ENCODE assay signal across 8 mouse cellular contexts in genomic region chr13:6060229-6060845, GRCm38 (mm10).
DNase-seq lines count a peak whose midpoint lies in the region; ATAC-seq and TF ChIP-seq lines count a peak whose summit lies in the region.

No protein-coding gene starts in this region.

- no peak overlapping the region for H3K4me2 ChIP-seq in forebrain, embryonic 14.5 days (ENCODE audit: low read length)
- H3K4me2 ChIP-seq in midbrain, embryonic 14.5 days (ENCODE audit: low read length) = no peak overlapping the region
- H3K4me2 ChIP-seq in hindbrain, embryonic 11.5 days (replicated peaks; ENCODE audit: low read depth, low read length) = no peak overlapping the region

- H3K27ac ChIP-seq in forebrain, embryonic 14.5 days (ENCODE audit: low read depth, low read length) = no peak overlapping the region
- H3K27ac ChIP-seq in forebrain, embryonic 10.5 days = no peak overlapping the region
- peak overlapping the region; percentile 90 for H3K27ac ChIP-seq in embryonic fibroblast, embryonic 13.5 days (ENCODE audit: insufficient read depth, low read length)
- no peak overlapping the region for H3K27ac ChIP-seq in midbrain, embryonic 14.5 days (replicated peaks; ENCODE audit: low read depth, low read length)
- H3K27ac ChIP-seq in hindbrain, embryonic 11.5 days (ENCODE audit: low read depth, low read length) = no peak overlapping the region

- no peak for TF ChIP-seq CTCF in embryonic fibroblast, embryonic 13.5 days (IDR thresholded peaks at IDR 0.05; ENCODE audit: borderline replicate concordance, insufficient read depth, low read length)

- no peaks in the 10 kb centered on the region for H3K27me3 ChIP-seq in forebrain, embryonic 14.5 days (replicated peaks; ENCODE audit: control insufficient read depth, insufficient read depth, low read length)
- no peaks in the 10 kb centered on the region for H3K27me3 ChIP-seq in forebrain, embryonic 10.5 days (ENCODE audit: poor library complexity, severe bottlenecking)
- no peaks in the 10 kb centered on the region for H3K27me3 ChIP-seq in midbrain, embryonic 14.5 days (ENCODE audit: control insufficient read depth, insufficient read depth, low read length)
- no peaks in the 10 kb centered on the region for H3K27me3 ChIP-seq in hindbrain, embryonic 11.5 days (ENCODE audit: control insufficient read depth, insufficient read depth, low read length)

- H3K9me3 ChIP-seq in forebrain, embryonic 14.5 days (replicated peaks; ENCODE audit: control insufficient read depth, low read length) = no peaks in the 10 kb centered on the region
- no peaks in the 10 kb centered on the region for H3K9me3 ChIP-seq in forebrain, embryonic 10.5 days
- H3K9me3 ChIP-seq in midbrain, embryonic 14.5 days (ENCODE audit: control insufficient read depth, low read length) = no peaks in the 10 kb centered on the region
- no peaks in the 10 kb centered on the region for H3K9me3 ChIP-seq in hindbrain, embryonic 11.5 days (ENCODE audit: control insufficient read depth, low read length)

- no peaks in the 10 kb centered on the region for H3K36me3 ChIP-seq in forebrain, embryonic 14.5 days (ENCODE audit: control insufficient read depth, insufficient read depth, low read length)
- H3K36me3 ChIP-seq in forebrain, embryonic 10.5 days (replicated peaks) = no peaks in the 10 kb centered on the region
- no peaks in the 10 kb centered on the region for H3K36me3 ChIP-seq in midbrain, embryonic 14.5 days (ENCODE audit: control insufficient read depth, insufficient read depth, low read length)
- no peaks in the 10 kb centered on the region for H3K36me3 ChIP-seq in hindbrain, embryonic 11.5 days (ENCODE audit: control insufficient read depth, insufficient read depth, low read length)

- no peak for DNase-seq in forebrain, embryonic 14.5 days (ENCODE audit: low spot score)
- DNase-seq in forebrain, embryonic 10.5 days (ENCODE audit: extremely low spot score, low spot score) = no peak
- peak; percentile 24 for DNase-seq in CD4-positive, CD25-positive, alpha-beta regulatory T cell, adult 2 months (ENCODE audit: low read depth, low spot score)
- DNase-seq in midbrain, embryonic 14.5 days = peak; percentile 60
- no peak for DNase-seq in heart, adult 11 months
- DNase-seq in hindbrain, embryonic 11.5 days (ENCODE audit: low spot score) = no peak
- DNase-seq in thymus, postnatal 25 days = no peak

- 0 out of 2 replicates have a peak, but pooled peaks have one; percentile 21 for ATAC-seq in forebrain, embryonic 14.5 days
- ATAC-seq in midbrain, embryonic 14.5 days (ENCODE audit: low FRiP score, low TSS enrichment) = no peak
- no peak for ATAC-seq in hindbrain, embryonic 11.5 days (ENCODE audit: low FRiP score)

- WGBS in forebrain, embryonic 14.5 days = 39% methylated on average over 8 of the region's 8 CpGs
- 37% methylated on average over 8 of the region's 8 CpGs for WGBS in forebrain, embryonic 10.5 days
- WGBS in midbrain, embryonic 14.5 days = 46% methylated on average over 8 of the region's 8 CpGs
- WGBS in hindbrain, embryonic 11.5 days = 55% methylated on average over 8 of the region's 8 CpGs

- H3K9ac ChIP-seq in forebrain, embryonic 14.5 days (ENCODE audit: low read length) = no peak overlapping the region
- H3K9ac ChIP-seq in midbrain, embryonic 14.5 days (replicated peaks; ENCODE audit: low read length) = no peak overlapping the region
- no peak overlapping the region for H3K9ac ChIP-seq in hindbrain, embryonic 11.5 days (ENCODE audit: low read depth, low read length)

- TF ChIP-seq POLR2A in embryonic fibroblast, embryonic 13.5 days (IDR thresholded peaks at IDR 0.05; ENCODE audit: low read depth, low read length) = no peak

- H3K4me1 ChIP-seq in forebrain, embryonic 14.5 days (ENCODE audit: control insufficient read depth, insufficient read depth, low read length) = 0 out of 2 replicates have a peak, but pooled peaks cover 5% of the 10 kb centered on the region
- peaks cover 15% of the 10 kb centered on the region for H3K4me1 ChIP-seq in forebrain, embryonic 10.5 days
- peaks cover 14% of the 10 kb centered on the region for H3K4me1 ChIP-seq in embryonic fibroblast, embryonic 13.5 days (ENCODE audit: control insufficient read depth, insufficient read depth, low read length)
- peaks cover 12% of the 10 kb centered on the region for H3K4me1 ChIP-seq in midbrain, embryonic 14.5 days (ENCODE audit: control insufficient read depth, insufficient read depth, low read length)
- no peaks in the 10 kb centered on the region for H3K4me1 ChIP-seq in hindbrain, embryonic 11.5 days (replicated peaks; ENCODE audit: control insufficient read depth, insufficient read depth, low read length)

- H3K4me3 ChIP-seq in forebrain, embryonic 14.5 days (ENCODE audit: low read depth, low read length) = no peak overlapping the region
- no peak overlapping the region for H3K4me3 ChIP-seq in forebrain, embryonic 10.5 days
- no peak overlapping the region for H3K4me3 ChIP-seq in embryonic fibroblast, embryonic 13.5 days (ENCODE audit: insufficient read depth, low read length)
- H3K4me3 ChIP-seq in midbrain, embryonic 14.5 days (replicated peaks; ENCODE audit: low read depth, low read length) = no peak overlapping the region
- H3K4me3 ChIP-seq in hindbrain, embryonic 11.5 days (ENCODE audit: low read depth, low read length) = no peak overlapping the region

Comparison
In these comparisons a context has a peak if more than half of its experiments do, and no peak if none do; other contexts are left out.
1. DNase-seq: peak in CD4-positive, CD25-positive, alpha-beta regulatory T cell, adult 2 months (single experiment) and midbrain, embryonic 14.5 days (single experiment); none in forebrain, embryonic 14.5 days (single experiment), forebrain, embryonic 10.5 days (single experiment), heart, adult 11 months (single experiment), hindbrain, embryonic 11.5 days (single experiment) and thymus, postnatal 25 days (single experiment).